Mouse (Mus musculus): ENCODE data around the gene Anxa2. TPM values are rescaled to one million over a fixed set of nuclear protein-coding genes. Genes with fewer than 3 reads are reported as not detected.

The Anxa2 gene
- polyA plus RNA-seq, 1 experiment: 662 TPM

DNA sequence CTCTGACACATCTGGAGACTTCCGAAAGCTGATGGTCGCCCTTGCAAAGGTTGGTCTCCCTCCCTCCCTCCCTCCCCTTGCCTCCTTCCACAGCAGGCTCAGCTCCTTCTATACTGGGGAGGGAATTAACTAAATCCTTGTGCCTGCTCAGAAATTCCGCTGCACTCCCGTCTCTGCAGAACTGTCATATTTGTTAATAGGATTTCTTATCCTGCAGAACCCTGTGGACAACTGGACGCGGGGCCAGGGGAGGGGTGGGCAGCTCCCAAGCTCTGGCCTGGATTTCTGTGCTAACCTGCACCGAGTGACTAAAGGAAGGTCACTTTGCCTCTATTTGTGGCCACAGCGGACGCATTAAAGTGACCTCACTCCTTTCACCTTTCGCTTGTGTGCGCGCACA, 30.4 kb downstream of the Anxa2 start:
- Histone ChIP-seq H3K27ac (ENCODE audit: insufficient read depth, low read depth, low read length) (no peak overlapping the region), H3K4me1 (ENCODE audit: control insufficient read depth, insufficient read depth, low read length) (no peaks in the 10 kb centered on the region), H3K4me3 (ENCODE audit: insufficient read depth, low read depth, low read length) (no peak overlapping the region)
- no peak for TF ChIP-seq POLR2A (IDR thresholded peaks at IDR 0.05; ENCODE audit: insufficient read depth, low read depth, low read length)
- TF ChIP-seq CTCF (IDR thresholded peaks at IDR 0.05; ENCODE audit: insufficient read depth, low read depth, low read length): no peak
- WGBS: 78% methylated on average over 12 of the region's 12 CpGs

- no peak overlapping the region for H3K4me3 ChIP-seq (ENCODE audit: insufficient read depth, low read depth, low read length)
- TF ChIP-seq POLR2A (IDR thresholded peaks at IDR 0.05; ENCODE audit: insufficient read depth, low read depth, low read length): no peak
- TF ChIP-seq CTCF (IDR thresholded peaks at IDR 0.05; ENCODE audit: insufficient read depth, low read depth, low read length): no peak
- H3K27ac ChIP-seq (ENCODE audit: insufficient read depth, low read depth, low read length): no peak overlapping the region
- H3K4me1 ChIP-seq (ENCODE audit: control insufficient read depth, insufficient read depth, low read length): no peaks in the 10 kb centered on the region
- WGBS: 79% methylated on average over 8 of the region's 8 CpGs
Observed at GRCm38 (mm10) chr9:69486140-69486539, 32.7 kb downstream of the Anxa2 start.

DNA sequence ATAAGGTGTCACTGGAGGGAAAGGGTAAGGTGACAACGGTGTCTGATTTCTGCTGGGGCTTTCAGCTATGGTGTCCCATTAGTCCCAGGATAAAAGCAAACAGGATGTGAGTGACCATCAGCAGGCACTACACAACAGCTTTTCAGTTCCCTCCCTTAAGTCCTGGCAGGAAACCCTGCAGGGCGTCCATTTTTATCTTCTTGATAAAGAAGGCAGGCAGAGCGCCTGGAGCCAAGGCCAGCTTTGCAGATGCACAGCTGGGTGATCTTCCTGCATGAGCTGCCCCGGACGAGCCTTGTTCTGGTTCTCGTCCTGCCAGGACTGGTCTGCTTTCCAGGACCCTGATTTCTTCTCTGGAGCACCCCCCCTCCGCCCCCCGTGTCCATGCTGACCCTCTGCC, 35.1 kb downstream of the Anxa2 start:
- H3K4me3 ChIP-seq (ENCODE audit: insufficient read depth, low read depth, low read length): no peak overlapping the region
- H3K4me1 ChIP-seq (ENCODE audit: control insufficient read depth, insufficient read depth, low read length): no peaks in the 10 kb centered on the region
- no peak for TF ChIP-seq POLR2A (IDR thresholded peaks at IDR 0.05; ENCODE audit: insufficient read depth, low read depth, low read length)
- TF ChIP-seq CTCF (IDR thresholded peaks at IDR 0.05; ENCODE audit: insufficient read depth, low read depth, low read length): no peak
- 53% methylated on average over 8 of the region's 8 CpGs for WGBS
- H3K27ac ChIP-seq (ENCODE audit: insufficient read depth, low read depth, low read length): no peak overlapping the region

- WGBS: 31% methylated on average over 5 of the region's 5 CpGs
- Histone ChIP-seq H3K4me1 (ENCODE audit: control insufficient read depth, insufficient read depth, low read length) (no peaks in the 10 kb centered on the region), H3K4me3 (ENCODE audit: insufficient read depth, low read depth, low read length) (no peak overlapping the region), H3K27ac (ENCODE audit: insufficient read depth, low read depth, low read length) (no peak overlapping the region)
- TF ChIP-seq CTCF (IDR thresholded peaks at IDR 0.05; ENCODE audit: insufficient read depth, low read depth, low read length): no peak
- TF ChIP-seq POLR2A (IDR thresholded peaks at IDR 0.05; ENCODE audit: insufficient read depth, low read depth, low read length): no peak
Observed at GRCm38 (mm10) chr9:69488972-69489371, 35.6 kb downstream of the Anxa2 start.

DNA sequence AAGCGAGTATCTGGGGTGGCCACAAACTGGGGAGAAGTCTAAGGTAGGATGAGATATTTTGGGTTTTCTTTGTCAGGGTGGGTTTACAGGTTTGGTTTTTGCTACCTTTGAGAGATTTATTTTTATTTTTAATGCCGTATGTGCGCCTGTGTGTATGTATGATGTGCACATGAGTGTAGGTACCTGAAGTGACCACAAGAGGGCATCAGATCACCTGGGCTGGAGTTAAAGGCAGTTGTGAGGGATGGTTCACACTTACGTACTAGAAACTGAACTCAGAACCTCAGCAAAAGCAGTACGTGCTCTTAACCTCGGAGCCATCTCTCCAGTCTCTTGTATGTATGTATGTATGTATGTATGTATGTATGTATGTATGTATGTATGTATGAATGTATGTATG, 39.4 kb downstream of the Anxa2 start:
- H3K4me3 ChIP-seq (ENCODE audit: insufficient read depth, low read depth, low read length): no peak overlapping the region
- no peaks in the 10 kb centered on the region for H3K4me1 ChIP-seq (ENCODE audit: control insufficient read depth, insufficient read depth, low read length)
- over 99% methylated on average over 6 of the region's 6 CpGs for WGBS
- TF ChIP-seq POLR2A (IDR thresholded peaks at IDR 0.05; ENCODE audit: insufficient read depth, low read depth, low read length) (no peak), CTCF (IDR thresholded peaks at IDR 0.05; ENCODE audit: insufficient read depth, low read depth, low read length) (no peak)
- H3K27ac ChIP-seq (ENCODE audit: insufficient read depth, low read depth, low read length): no peak overlapping the region

DNA sequence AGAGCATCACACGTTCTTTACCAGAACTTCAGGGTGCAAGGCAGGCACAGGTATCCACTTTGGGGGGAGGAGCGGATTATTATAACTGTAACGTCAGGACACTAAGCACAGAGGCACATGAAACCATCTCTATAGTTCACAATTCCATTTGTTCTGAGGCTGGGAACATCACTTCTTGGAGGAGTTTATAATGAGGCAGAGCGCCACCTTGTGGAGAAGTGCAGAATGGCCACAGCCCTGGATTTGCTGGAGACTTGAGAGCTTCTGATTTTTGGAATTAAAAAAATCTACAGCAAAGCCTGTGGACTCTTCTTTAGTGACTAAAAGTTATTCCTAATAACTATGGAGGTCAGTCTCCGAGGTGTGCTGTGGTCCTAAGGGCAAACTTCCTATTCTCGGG, 49.1 kb downstream of the Anxa2 start:
- WGBS: 30% methylated on average over 6 of the region's 6 CpGs
- TF ChIP-seq CTCF (IDR thresholded peaks at IDR 0.05; ENCODE audit: insufficient read depth, low read depth, low read length): 0 out of 2 replicates have a peak, but pooled peaks have one; percentile 13
- no peak for TF ChIP-seq POLR2A (IDR thresholded peaks at IDR 0.05; ENCODE audit: insufficient read depth, low read depth, low read length)
- Histone ChIP-seq H3K27ac (ENCODE audit: insufficient read depth, low read depth, low read length) (no peak overlapping the region), H3K4me1 (ENCODE audit: control insufficient read depth, insufficient read depth, low read length) (no peaks in the 10 kb centered on the region), H3K4me3 (ENCODE audit: insufficient read depth, low read depth, low read length) (no peak overlapping the region)

DNA sequence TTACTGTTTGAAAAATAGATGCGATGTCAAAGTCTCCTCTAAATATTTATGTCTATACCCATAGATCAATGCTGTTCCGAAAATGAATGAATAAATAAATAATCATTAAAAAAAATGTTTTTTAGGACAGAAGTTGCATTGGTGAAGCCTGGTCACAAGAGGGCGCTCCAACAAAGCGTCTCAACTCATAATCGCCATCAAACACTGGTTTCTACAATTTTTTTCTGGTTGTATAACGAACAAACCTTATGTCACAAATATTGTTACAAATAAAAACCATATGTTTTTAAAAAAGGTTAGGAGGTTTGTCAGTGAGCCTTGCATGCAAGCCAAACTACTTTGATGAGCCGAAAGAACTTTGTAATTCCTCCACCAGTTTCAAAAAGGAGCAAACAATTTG, 52.2 kb downstream of the Anxa2 start:
- H3K27ac ChIP-seq (ENCODE audit: insufficient read depth, low read depth, low read length): no peak overlapping the region
- H3K4me1 ChIP-seq (ENCODE audit: control insufficient read depth, insufficient read depth, low read length): no peaks in the 10 kb centered on the region
- 13% methylated on average over 7 of the region's 7 CpGs for WGBS
- TF ChIP-seq CTCF (IDR thresholded peaks at IDR 0.05; ENCODE audit: insufficient read depth, low read depth, low read length) (no peak), POLR2A (IDR thresholded peaks at IDR 0.05; ENCODE audit: insufficient read depth, low read depth, low read length) (no peak)
- H3K4me3 ChIP-seq (ENCODE audit: insufficient read depth, low read depth, low read length): no peak overlapping the region

DNA sequence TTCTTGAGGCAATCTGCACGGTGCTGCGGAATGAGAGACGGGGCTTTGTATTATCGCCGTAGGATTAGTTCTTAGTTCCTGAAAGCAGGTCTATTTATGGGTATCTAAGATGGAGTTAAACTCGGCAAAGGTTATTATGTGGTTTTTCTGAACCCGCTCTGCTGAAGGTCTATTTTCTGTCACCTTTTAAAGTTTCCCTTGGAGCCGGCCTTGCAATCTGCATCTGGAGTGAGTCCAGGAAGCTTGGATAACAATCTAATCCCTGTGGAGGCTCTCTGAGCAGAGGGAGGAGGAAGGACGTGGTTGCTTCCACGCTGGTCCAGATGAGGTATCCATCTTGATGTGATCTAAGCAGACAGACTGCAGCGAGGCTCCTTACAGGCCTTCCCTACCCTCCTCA, 53.8 kb downstream of the Anxa2 start:
- TF ChIP-seq POLR2A (IDR thresholded peaks at IDR 0.05; ENCODE audit: insufficient read depth, low read depth, low read length): no peak
- no peak for TF ChIP-seq CTCF (IDR thresholded peaks at IDR 0.05; ENCODE audit: insufficient read depth, low read depth, low read length)
- Histone ChIP-seq H3K4me1 (ENCODE audit: control insufficient read depth, insufficient read depth, low read length) (no peaks in the 10 kb centered on the region), H3K4me3 (ENCODE audit: insufficient read depth, low read depth, low read length) (no peak overlapping the region), H3K27ac (ENCODE audit: insufficient read depth, low read depth, low read length) (no peak overlapping the region)
- WGBS: 19% methylated on average over 11 of the region's 11 CpGs

DNA sequence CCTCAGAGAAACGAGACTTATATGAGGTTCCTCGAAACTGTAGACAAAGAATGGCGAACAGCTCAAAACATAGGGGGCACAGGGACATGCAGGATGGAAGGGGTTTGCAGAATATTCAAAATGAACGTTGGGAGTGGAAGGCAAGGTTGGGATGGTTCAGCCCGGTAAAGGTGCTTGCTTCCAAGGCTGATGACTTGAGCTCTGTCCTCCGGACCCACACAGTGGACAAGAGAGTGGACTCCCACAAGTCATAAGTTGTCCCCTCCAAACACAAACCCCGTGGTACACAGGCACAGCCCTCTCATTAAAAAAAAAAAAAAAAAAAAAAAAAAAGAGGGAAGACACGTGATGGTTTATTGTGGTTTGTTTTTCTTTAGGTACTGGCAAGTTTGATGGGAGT, 54.6 kb downstream of the Anxa2 start:
- Histone ChIP-seq H3K4me3 (ENCODE audit: insufficient read depth, low read depth, low read length) (no peak overlapping the region), H3K27ac (ENCODE audit: insufficient read depth, low read depth, low read length) (no peak overlapping the region), H3K4me1 (ENCODE audit: control insufficient read depth, insufficient read depth, low read length) (no peaks in the 10 kb centered on the region)
- WGBS: 76% methylated on average over 8 of the region's 8 CpGs
- TF ChIP-seq POLR2A (IDR thresholded peaks at IDR 0.05; ENCODE audit: insufficient read depth, low read depth, low read length): no peak
- TF ChIP-seq CTCF (IDR thresholded peaks at IDR 0.05; ENCODE audit: insufficient read depth, low read depth, low read length): no peak

Measured in olfactory bulb, adult 2 months (tissue).